Mouse (Mus musculus) kidney, adult 11 months (tissue): Measurements from ENCODE around the gene Chst11.
A peak's percentile ranks its signal among the peaks of the same experiment; 100 is the strongest.

ENCODE experiments used
- DNase-seq: peaks from one replicate; pipeline ENCODE4 v3.0.0; 2022

Gene Chst11

GRCm38 (mm10) chr10:83228626-83229025 lies 243.3 kb downstream of the Chst11 start:
- no peak for DNase-seq

GRCm38 (mm10) chr10:83233967-83234366 lies 248.7 kb downstream of the Chst11 start:
- no peak for DNase-seq

GRCm38 (mm10) chr10:83234391-83234790 lies 249.1 kb downstream of the Chst11 start:
- DNase-seq: no peak

GRCm38 (mm10) chr10:83242106-83242686 lies 256.9 kb downstream of the Chst11 start:
- DNase-seq: no peak

GRCm38 (mm10) chr10:83244131-83244530 lies 258.8 kb downstream of the Chst11 start:
- peak; percentile 61 for DNase-seq
